Mouse (Mus musculus) stomach, postnatal 0 days (tissue): Measurements from ENCODE around the gene Paqr5.

ENCODE experiments used
- CTCF ChIP-seq: IDR thresholded peaks from 2 replicates; pipeline ENCODE4 v1.5.1; 2016; ENCODE audit warnings: antibody characterized with exemption, low read depth, mild to moderate bottlenecking, moderate library complexity
- EP300 ChIP-seq: optimal IDR thresholded peaks from 2 replicates; pipeline ENCODE3; 2016; ENCODE audit warnings: antibody characterized with exemption

- no peak for TF ChIP-seq CTCF
- no peak for TF ChIP-seq EP300
Observed at GRCm38 (mm10) chr9:61909633-61910032, 117.0 kb downstream of the Paqr5 start.
